Mouse (Mus musculus) frontal cortex, postnatal 25 days (tissue): Measurements from ENCODE around the gene B020031M17Rik.
"Not testable (repeated sequence)": the region's sequence is repeated elsewhere in the genome, so short reads cannot be mapped to it uniquely, and the experiment has no call there.

Experiments
- DNase-seq, 2 experiments: peaks; one replicate each; pipeline ENCODE4 v3.0.0; 2022; ENCODE audit warnings: low spot score in 2 of 2

The B020031M17Rik gene

DNA sequence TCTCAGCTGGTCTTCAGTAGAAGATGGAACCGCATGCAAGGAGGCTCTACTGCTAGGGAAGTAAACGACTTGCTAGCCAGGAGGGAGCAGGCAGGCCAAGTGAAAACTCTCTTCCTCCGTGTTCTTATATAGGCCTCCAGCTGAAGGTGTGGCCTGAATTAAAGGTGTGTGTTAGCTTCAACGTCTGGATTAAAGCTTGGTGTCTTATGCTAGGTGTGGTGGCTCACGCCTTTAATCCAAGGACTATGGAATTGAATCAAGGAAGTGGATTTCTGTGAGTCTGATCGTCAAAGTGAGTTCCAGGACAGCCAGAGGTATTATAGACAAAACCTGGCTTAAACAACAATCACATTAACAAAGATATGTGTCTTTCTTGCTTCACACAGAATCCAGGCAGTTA, at the start of gene B020031M17Rik:
Gene B020031M17Rik (minus strand): TSS at position 101 of the 400 bp plus-strand sequence.
- not testable (repeated sequence) for DNase-seq

DNA sequence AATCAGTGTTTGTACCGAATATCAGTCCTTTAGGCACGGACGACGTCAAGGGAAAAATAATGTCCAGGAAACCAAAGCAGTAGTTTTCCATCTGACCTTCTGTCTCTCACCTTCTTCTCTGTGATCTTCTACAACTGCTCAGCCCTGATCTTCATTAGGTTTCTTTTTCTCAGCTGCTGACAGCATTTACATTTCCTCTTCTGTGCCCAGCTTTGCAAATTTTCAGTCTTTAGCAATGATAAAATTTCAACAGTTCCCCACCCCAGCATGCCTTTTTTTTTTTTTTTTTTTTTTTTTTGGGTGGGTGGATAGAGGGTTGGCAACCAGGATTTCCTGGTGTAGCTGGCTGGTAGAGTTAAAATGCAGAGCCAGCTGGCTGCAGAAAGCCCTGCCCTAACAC, 48.6 kb upstream of the B020031M17Rik start:
- DNase-seq = not testable (repeated sequence)

DNA sequence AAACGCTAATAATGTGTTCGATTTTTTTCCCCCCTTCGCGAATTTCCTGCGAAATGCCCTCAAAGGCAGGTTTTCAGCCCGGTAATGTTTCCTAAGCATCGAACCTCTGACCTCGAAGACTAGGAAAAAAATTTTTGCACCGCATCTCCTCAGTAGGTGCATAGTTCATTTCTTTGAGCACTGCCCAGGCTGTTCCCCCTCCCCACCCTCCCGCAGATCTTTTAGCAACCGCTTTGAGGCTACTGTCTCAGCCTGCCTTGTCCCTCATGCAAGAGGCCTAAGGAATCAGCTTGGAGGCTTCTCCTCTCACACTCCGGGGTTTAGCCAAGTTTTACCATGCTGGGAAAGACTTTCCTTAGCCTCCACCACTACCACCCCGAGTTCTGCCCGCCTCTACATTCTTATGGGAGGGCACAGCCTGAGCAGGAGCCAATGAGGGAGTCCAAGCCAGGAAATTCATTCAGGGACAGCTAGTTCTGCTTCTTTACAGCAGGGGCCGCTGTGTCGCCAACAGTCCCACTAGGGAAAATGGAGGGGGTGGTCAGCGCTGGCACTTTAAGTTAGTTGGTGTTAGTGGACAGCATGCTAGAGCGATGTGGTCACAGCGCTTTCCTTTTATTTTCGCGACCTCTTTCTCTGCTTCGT, 48.0 kb upstream of the B020031M17Rik start:
- not testable (repeated sequence) for DNase-seq

DNA sequence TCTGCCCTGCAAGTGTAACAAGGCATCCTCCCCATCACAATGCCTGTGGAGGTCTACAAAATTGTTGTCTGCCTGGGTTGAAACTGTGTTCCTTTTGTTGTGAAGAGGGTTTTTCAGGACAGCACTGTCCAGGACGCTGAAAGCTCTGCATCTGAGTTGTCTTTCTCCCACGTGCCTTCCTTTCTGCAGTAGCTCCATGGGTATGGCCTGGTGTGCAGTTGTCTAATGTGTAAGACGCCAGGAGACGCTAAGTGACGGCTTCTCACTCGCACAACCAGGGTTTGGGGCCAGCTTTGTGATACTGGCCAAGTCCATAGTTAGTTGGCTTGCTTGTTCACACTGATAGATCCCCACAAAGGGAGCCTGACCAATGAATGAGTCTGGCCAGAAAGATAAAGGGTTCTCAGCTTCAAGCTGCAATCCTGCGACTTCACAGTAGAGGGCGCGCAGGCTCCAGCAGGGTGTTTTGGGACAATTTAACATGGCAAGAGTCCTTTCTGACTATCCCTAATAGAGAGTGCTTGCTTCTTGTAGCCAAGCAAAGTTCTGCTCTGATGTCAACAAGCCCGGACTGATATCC, 41.4 kb upstream of the B020031M17Rik start:
- DNase-seq = not testable (repeated sequence)

DNA sequence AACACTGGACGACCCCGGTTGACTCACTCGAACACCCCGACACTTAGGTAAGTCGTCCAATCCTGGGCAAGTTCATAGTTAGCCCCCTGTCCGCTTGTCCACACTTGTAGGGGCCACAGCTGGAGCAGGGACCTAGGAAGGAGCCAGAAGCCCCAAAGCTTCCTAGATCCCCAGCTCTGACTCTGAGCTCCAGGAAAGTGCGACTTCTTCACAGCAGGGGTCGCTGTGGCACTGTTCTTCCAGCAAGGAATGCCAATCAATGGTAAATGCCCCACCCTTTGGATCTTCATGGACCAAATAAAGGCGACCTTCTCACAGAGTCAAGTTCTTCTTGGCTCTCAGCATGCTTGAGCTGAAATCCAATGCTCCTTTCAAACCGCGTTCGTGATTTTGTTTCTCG, 40.7 kb upstream of the B020031M17Rik start:
- not testable (repeated sequence) for DNase-seq

DNA sequence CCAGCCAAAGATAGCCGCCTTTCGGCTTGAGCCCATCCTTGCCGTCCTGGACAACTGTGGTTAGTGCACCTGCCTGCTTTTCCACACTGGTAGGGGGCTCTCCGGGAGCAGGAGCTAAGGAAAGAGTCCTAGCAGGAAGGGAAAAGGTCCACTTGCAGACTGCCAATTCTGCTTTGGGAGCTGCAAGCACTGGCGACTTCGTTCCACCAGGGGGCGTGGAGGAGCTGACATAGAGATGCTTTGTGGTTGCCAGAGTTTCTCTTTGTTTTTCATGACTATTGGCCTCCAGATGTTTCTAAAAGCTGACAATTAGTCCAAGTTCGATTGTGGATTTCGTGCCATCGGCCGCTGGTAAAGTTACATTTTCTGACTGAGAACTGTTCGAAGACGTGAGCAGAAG, 18.6 kb upstream of the B020031M17Rik start:
- DNase-seq = not testable (repeated sequence)

DNA sequence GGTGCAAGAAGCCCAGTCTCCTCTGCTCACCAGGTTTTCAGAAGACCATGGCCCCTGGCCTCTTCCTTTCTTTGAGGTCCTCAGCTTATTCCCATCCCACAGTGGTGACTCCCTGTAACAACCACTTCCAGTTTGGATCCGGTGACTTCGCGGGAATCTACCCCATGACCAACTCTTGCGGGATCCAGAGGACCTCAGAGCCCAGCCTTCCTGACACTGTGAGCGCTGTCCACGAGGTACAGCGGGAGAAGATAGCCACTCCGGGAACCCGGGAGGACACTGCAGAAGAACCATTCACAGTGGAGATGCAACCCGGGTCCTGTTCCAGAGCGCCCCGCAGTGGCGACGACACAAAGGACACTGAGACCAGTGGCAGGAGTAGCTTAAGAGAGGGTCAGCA, 17.6 kb upstream of the B020031M17Rik start:
- not testable (repeated sequence) for DNase-seq

DNA sequence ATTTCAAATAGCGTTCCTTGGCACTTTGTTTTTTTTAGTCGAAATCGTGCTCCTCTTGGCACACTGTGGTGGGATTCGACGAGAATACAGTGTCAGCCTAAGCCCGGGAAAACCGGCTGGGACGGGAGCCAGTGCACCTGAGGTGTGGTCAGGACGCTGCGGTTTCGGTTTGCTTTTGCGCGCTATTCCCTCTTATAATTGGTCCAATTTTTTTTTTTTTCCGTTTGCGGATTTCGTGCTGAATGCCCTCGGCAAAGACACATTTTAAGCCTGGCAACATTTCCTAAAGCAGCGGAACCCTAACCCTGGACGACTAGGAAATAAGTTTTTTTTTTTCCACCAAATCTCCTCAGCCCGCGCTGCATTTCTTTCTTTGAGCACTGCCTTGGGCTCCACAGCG, 15.4 kb upstream of the B020031M17Rik start:
- DNase-seq = not testable (repeated sequence)

DNA sequence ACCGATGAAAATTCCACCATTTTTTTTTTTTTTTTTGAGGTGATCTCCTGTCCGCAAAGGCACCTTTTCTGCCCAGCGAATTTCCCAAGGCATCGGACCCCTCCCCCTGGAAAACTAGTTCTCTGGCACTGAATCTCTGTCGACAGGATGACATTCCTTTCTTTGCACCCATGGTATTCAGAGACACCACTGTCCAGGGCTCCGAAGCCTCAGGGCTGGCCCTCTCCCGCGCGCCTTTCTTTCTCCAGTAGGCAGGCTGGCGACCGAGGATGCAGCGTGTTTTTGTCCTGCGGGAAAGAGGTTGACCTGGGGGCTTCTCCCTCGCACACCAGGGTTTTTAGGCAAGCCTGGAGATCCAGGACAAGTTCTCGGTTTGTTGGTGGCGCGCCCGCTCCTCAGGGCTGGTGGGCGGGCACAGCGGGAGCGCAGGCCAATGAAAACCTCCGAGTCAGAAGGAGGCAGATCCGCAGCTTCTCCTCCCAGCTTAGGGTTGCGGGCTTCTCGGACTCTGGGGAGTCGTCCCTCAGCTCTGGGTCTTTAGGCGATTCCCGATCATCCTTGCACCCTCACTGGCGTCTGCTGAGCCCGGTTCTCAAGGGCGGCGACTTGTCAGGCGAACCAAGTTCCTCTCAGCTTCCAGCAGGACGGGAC, 14.8 kb upstream of the B020031M17Rik start:
- not testable (repeated sequence) for DNase-seq

DNA sequence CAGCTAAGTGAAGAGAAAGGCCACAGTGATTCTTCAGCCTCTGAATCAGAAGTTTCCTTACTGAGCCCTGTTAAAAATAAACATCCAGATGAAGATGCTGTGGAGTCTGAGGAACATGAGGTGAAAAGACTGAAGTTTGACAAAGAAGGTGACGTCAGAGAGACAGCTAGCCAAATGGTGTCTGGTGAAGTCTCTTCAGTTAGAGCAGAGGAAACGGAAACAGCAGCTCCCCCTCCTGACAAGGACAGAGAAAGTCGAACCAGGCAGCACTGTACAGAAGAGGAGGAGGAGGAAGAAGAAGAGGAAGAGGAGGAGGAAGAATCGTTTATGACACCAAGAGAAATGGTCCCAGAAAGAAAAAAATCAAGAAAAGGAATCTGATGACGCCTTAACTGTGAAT, 12.2 kb upstream of the B020031M17Rik start:
- DNase-seq = not testable (repeated sequence)

DNA sequence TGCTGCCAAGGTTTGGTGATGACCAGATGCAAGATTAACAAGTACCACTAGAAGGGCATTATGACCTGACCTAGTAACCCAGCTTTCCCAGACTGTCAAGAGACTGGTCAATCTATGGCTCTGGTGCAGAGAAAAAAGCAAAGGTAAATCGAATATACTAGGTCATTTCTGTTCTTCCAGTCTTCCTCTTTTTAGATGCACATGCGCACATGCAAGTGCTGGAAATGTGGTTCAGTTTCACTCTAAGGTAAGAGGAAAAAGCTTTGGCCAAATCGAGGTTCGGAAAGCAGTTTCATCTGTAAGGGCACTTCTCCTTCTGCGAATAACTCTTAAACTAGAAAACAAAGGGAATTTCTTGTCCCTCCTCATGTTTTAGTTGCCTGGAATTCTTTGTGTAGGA, 5.0 kb upstream of the B020031M17Rik start:
- not testable (repeated sequence) for DNase-seq

DNA sequence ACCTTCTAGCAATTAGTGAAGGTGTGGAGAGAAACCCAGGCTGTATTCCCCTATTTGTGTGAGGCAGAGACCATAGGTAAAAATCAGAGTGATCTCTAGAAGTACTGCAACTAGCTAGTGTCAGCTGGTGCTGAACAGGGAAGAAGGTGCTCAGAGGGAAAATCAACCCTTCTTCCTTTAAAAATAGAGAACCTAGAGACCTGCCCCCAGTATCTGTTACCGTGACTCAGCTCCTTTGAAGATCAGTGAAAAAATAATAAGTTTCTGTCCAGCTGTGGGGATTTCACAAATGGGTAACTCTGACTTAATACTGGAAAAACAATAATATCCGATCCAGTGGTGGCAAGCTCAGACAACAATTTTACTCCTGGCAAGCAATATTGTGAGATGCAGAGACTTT, 4.5 kb upstream of the B020031M17Rik start:
- not testable (repeated sequence) for DNase-seq

DNA sequence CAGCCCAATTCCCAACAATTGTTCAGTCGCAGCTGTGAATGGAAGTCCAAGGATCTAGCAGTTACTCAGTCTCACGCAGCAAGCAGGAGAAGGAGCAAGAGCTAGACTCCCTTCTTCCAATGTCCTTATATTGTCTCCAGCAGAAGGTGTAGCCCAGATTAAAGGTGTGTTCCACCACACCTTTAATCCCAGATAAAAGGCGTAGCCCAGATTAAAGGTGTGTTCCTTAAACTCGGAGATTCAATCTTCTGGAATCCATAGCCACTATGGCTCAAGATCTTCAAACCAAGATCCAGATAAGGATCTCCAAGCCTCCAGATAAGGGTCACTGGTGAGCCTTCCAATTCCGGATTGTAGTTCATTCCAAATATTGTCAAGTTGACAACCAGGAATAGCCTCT, 21.4 kb downstream of the B020031M17Rik start, which contains the start of gene Gm21761:
Gene Gm21761 (minus strand): TSS at position 101 of the 400 bp plus-strand sequence.
- not testable (repeated sequence) for DNase-seq

DNA sequence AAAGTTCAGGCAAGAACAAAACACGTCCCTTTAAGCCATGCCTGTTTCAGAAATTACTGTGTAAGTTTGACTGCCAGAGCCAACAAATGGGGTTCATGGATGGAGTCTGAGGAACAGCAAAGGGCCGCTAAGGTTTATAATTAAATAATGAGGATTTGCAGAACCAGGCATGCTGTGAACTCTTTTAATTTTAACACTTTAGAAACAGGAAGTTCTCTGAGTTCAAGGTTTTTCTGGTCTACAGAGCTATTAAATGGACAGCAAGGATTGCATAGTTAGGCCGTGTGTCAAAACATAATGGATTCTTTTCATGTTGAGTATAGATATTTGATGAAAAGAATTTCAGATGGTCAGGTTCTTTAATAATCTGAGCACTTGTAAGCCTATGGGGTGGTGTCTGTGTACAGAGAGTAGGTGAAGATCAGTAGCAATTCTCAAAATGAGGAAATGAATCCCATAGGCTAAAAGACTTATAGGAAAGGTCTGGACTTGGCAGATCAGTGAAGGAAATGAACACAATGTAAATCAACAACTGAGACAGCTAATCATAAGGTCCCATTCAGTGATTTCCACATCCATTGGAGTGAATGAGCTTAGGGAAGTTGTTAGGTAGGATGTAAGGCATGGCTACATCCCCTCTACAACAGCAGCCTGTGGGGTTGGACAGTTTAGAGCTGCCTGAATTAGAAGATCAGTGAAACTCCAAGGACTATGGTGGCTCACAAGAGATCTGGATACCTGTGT, 25.8 kb downstream of the B020031M17Rik start:
- not testable (repeated sequence) for DNase-seq

DNA sequence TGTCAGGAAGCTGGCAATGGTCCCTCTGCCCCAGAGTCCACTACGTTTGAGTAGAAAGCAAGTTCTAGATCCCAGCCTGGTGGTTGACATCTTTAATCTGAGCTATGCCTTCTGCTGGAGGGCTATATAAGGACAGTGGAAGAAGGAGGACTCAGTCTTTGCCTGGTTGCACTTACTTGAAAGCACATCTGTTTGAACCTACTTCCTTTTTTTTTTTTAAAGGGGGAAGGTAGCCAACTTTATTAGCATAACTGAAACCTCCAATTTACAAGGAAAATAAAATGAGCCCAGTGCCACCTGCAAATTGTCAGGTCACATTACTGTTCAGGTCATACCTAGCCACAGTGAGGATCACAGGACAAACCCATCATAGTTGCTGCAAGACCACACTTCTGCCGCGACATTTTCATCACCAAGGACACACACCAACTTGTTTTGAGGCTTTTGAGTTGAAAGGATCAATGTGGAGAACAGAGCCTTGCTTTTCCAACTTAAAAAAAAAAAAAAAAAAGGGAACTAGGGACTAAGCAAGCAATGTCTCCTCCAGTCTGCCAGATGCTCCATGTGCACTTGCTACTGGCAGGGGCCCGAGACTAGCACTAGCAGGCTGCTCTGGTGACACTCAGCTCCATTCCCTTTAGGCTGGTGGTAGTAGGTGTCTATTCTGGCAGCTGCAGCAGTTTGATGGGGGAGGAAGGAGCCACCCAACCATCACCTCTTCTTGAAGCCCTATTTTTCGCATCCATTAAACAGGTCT, 33.5 kb downstream of the B020031M17Rik start:
- DNase-seq = not testable (repeated sequence)

DNA sequence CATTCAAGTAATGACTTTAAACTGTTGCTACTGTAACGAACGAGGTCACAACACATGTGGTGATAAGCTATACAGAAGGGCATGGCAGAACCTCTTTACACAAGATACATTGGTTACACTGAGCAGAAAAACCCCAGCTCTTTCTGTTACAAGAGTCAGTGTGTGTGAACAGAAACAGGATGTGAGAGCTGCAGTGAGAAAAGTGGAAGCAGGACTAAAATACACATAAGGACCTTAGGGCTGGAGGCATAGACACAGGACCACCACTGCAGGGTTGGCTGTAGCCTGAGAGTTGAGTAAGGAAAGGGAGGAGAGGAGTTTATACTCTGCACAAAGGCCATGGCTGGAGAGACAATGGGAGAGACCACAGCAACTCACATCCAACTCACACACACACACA, 34.2 kb downstream of the B020031M17Rik start:
- DNase-seq = not testable (repeated sequence)
